Mouse (Mus musculus): Measurements from ENCODE around the gene Tmem38a. TPM values are rescaled to one million over a fixed set of nuclear protein-coding genes. Genes with fewer than 3 reads are reported as not detected.

Tmem38a gene
- total and polyA plus RNA-seq, 2 experiments = 2.6 to 3.5 TPM

DNA sequence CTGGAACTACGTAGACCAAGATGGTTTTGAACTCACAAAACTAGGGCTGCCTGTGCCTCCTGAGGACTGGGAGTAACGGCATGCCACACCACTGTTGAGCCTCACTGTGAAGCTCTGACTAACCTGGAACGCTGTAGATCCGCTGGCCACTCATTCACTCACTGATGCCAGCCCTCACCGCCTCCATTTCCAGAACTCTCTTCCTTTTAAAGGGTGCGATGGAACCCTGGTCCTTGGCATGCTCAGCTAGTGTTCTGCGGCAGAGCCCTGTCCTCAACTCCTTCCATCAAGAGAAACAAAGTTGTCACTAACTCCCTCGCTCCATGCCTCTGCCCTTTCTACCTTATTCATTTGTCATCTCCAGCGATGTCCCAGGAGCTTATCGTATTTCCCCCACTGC is 17.0 kb downstream of the Tmem38a start:
- no peaks in the 10 kb centered on the region for H3K4me1 ChIP-seq (ENCODE audit: control insufficient read depth, insufficient read depth, low read length)
- no peak overlapping the region for H3K27ac ChIP-seq (replicated peaks; ENCODE audit: insufficient read depth, low read depth, low read length)
- DNase-seq (ENCODE audit: extremely low read depth, low read depth, low spot score) = no peak
- no peak overlapping the region for H3K9ac ChIP-seq (ENCODE audit: low read depth, low read length)
- no peak overlapping the region for H3K4me3 ChIP-seq (ENCODE audit: insufficient read depth, low read depth, low read length)
- no peaks in the 10 kb centered on the region for H3K36me3 ChIP-seq (ENCODE audit: control insufficient read depth, insufficient read depth, low read length)
- TF ChIP-seq CTCF (IDR thresholded peaks at IDR 0.05; ENCODE audit: low read depth, low read length) = no peak
- TF ChIP-seq POLR2A (IDR thresholded peaks at IDR 0.05; ENCODE audit: extremely low read depth, insufficient read depth, low read length) = no peak
- no peaks in the 10 kb centered on the region for H3K27me3 ChIP-seq (ENCODE audit: control insufficient read depth, insufficient read depth, low read length)
- H3K79me2 ChIP-seq (ENCODE audit: control insufficient read depth, insufficient read depth, low read length) = no peaks in the 10 kb centered on the region
- 91% methylated on average over 10 of the region's 10 CpGs for WGBS

DNA sequence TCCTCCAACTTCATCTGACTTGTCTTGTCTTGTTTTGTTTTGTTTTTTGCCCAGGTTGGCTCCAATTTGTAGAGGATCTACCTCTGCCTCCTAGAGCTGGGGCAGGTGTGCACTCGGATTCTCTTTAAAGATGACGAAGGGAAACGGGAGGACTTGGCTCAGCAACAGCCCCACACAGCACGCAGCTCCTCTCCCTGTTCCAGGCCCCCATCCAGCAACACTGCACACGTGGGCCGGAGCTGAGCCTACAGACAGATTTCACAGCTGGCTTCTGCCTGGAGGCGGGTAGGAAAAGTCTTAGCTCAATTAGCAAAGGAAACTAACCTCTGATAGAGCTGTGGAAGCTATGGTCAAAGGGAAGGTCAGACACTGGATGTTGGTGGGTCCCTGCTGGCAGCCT is 17.4 kb downstream of the Tmem38a start:
- no peaks in the 10 kb centered on the region for H3K36me3 ChIP-seq (ENCODE audit: control insufficient read depth, insufficient read depth, low read length)
- 86% methylated on average over 7 of the region's 7 CpGs for WGBS
- no peaks in the 10 kb centered on the region for H3K79me2 ChIP-seq (ENCODE audit: control insufficient read depth, insufficient read depth, low read length)
- H3K27me3 ChIP-seq (ENCODE audit: control insufficient read depth, insufficient read depth, low read length) = no peaks in the 10 kb centered on the region
- H3K9ac ChIP-seq (ENCODE audit: low read depth, low read length) = no peak overlapping the region
- no peaks in the 10 kb centered on the region for H3K4me1 ChIP-seq (ENCODE audit: control insufficient read depth, insufficient read depth, low read length)
- TF ChIP-seq CTCF (IDR thresholded peaks at IDR 0.05; ENCODE audit: low read depth, low read length) (no peak), POLR2A (IDR thresholded peaks at IDR 0.05; ENCODE audit: extremely low read depth, insufficient read depth, low read length) (no peak)
- H3K27ac ChIP-seq (replicated peaks; ENCODE audit: insufficient read depth, low read depth, low read length) = no peak overlapping the region
- no peak overlapping the region for H3K4me3 ChIP-seq (ENCODE audit: insufficient read depth, low read depth, low read length)
- no peak for DNase-seq (ENCODE audit: extremely low read depth, low read depth, low spot score)

DNA sequence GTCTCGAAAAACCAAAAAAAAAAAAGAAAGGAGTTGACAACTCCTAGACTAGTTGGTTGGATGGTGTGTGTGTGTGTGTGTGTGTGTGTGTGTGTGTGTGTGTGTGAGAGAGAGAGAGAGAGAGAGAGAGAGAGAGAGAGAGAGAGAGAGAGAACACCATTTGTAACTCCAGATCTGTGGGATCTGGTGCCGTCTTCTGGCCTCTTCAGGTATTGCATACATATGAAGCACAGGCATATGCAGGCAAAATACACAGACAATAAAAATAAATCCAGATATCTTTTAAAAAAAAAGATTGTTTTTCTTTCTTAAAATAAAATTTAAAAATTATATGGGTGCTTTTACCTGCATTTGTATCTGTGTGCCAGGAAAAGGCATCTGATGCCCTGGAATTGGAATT is 18.3 kb downstream of the Tmem38a start:
- no peaks in the 10 kb centered on the region for H3K36me3 ChIP-seq (ENCODE audit: control insufficient read depth, insufficient read depth, low read length)
- no peaks in the 10 kb centered on the region for H3K79me2 ChIP-seq (ENCODE audit: control insufficient read depth, insufficient read depth, low read length)
- H3K27ac ChIP-seq (replicated peaks; ENCODE audit: insufficient read depth, low read depth, low read length) = no peak overlapping the region
- WGBS = 59% methylated on average over 2 of the region's 2 CpGs
- DNase-seq (ENCODE audit: extremely low read depth, low read depth, low spot score) = peak; percentile 23
- H3K4me1 ChIP-seq (ENCODE audit: control insufficient read depth, insufficient read depth, low read length) = no peaks in the 10 kb centered on the region
- TF ChIP-seq CTCF (IDR thresholded peaks at IDR 0.05; ENCODE audit: low read depth, low read length) (0 out of 2 replicates have a peak, but pooled peaks have one; percentile 17), POLR2A (IDR thresholded peaks at IDR 0.05; ENCODE audit: extremely low read depth, insufficient read depth, low read length) (no peak)
- no peak overlapping the region for H3K9ac ChIP-seq (ENCODE audit: low read depth, low read length)
- H3K27me3 ChIP-seq (ENCODE audit: control insufficient read depth, insufficient read depth, low read length) = no peaks in the 10 kb centered on the region
- no peak overlapping the region for H3K4me3 ChIP-seq (ENCODE audit: insufficient read depth, low read depth, low read length)

Other genes with a start within 250 kb of the Tmem38a start
- 9.0 and 9.5 TPM in 2 replicates for gene Eps15l1, start 150.6 kb upstream of the Tmem38a start, total RNA-seq (2014; rRNA removed)
- 8.7 and 13.0 TPM in 2 replicates for gene Eps15l1, start 150.6 kb upstream of the Tmem38a start, polyA plus RNA-seq (2012; rRNA removed)
- gene Calr3, start 128.2 kb upstream of the Tmem38a start, total RNA-seq (2014; rRNA removed) = 2.2 and 3.1 TPM in 2 replicates
- gene Calr3, start 128.2 kb upstream of the Tmem38a start, polyA plus RNA-seq (2012; rRNA removed) = 0.54 TPM in 2 replicates
- gene 1700030K09Rik, start 128.2 kb upstream of the Tmem38a start, total RNA-seq (2014; rRNA removed) = 1.8 and 2.1 TPM in 2 replicates
- 2.5 and 3.6 TPM in 2 replicates for gene 1700030K09Rik, start 128.2 kb upstream of the Tmem38a start, polyA plus RNA-seq (2012; rRNA removed)
- gene Cherp, start 96.8 kb upstream of the Tmem38a start, total RNA-seq (2014; rRNA removed) = 5.3 and 6.7 TPM in 2 replicates
- 16.2 and 22.7 TPM in 2 replicates for gene Cherp, start 96.8 kb upstream of the Tmem38a start, polyA plus RNA-seq (2012; rRNA removed)
- gene Slc35e1, start 79.4 kb upstream of the Tmem38a start, total RNA-seq (2014; rRNA removed) = 20.0 and 26.5 TPM in 2 replicates
- gene Slc35e1, start 79.4 kb upstream of the Tmem38a start, polyA plus RNA-seq (2012; rRNA removed) = 55.6 and 59.8 TPM in 2 replicates
- 1.3 and 1.8 TPM in 2 replicates for gene Med26, start 23.8 kb upstream of the Tmem38a start, total RNA-seq (2014; rRNA removed)
- 4.4 and 6.0 TPM in 2 replicates for gene Med26, start 23.8 kb upstream of the Tmem38a start, polyA plus RNA-seq (2012; rRNA removed)
- gene Smim7, start 967 bp upstream of the Tmem38a start, total RNA-seq (2014; rRNA removed) = 32.4 and 33.4 TPM in 2 replicates
- gene Smim7, start 967 bp upstream of the Tmem38a start, polyA plus RNA-seq (2012; rRNA removed) = 22.6 and 26.0 TPM in 2 replicates
- not detected in 2 replicates for gene Nwd1, start 74.7 kb downstream of the Tmem38a start, total RNA-seq (2014; rRNA removed)
- gene Nwd1, start 74.7 kb downstream of the Tmem38a start, polyA plus RNA-seq (2012; rRNA removed) = not detected in 2 replicates
- 47.9 and 59.7 TPM in 2 replicates for gene Sin3b, start 151.2 kb downstream of the Tmem38a start, total RNA-seq (2014; rRNA removed)
- 72.7 and 86.9 TPM in 2 replicates for gene Sin3b, start 151.2 kb downstream of the Tmem38a start, polyA plus RNA-seq (2012; rRNA removed)
- gene F2rl3, start 189.8 kb downstream of the Tmem38a start, total RNA-seq (2014; rRNA removed) = 0.07 TPM in 1 of 2 replicates, not detected in the other
- gene F2rl3, start 189.8 kb downstream of the Tmem38a start, polyA plus RNA-seq (2012; rRNA removed) = 0.06 and 0.15 TPM in 2 replicates